Mouse (Mus musculus): ENCODE results near the gene Polr3f.

The Polr3f gene

DNA sequence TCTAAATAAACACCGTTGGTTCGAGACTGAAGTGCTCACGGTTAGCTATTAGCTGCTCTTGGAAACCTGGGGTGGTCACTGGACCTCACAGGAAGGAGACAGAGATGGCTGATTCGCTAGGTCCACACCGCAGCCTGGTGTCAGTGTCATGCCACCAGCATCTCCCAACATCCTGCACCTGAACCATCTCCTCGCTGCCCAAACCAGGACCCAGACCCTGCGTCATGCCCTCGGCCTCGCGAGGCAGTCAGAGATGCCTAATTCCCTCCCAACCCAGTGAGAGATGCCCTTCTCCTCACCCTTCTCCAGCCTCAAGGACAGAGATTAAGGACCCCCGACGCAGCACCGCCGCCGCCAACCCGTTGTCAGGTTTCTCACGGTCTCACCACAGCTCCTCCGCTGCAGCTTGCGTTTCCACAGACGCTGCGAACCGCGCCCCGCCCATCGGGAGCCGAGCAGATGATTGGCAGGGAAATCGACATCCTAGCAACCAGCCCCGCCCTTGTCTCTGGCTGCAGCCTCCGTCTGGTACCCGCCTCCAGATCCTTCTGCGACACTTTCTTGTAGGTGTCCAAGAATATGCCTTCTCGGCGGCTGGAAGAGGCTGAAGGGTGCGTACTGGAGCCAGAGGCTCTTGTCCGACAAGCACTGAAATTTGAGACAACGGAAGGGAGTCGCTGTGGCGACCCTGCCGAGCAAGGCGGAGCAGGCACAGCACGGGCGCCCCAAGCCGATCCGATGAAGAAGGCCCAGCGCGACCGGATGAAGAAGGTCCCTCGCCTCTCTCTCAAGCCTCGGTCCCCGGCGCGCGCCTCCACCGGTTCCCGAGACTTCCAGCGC is at the start of gene Polr3f, which contains the start of gene Dzank1:
Gene Polr3f, plus strand, starts transcription at position 738 of the 840 bp plus-strand sequence.
Gene Dzank1, minus strand, starts transcription at position 434 of the 840 bp plus-strand sequence.
- peak; percentile 98 for DNase-seq (ENCODE audit: low spot score in 2 of 2)

DNA sequence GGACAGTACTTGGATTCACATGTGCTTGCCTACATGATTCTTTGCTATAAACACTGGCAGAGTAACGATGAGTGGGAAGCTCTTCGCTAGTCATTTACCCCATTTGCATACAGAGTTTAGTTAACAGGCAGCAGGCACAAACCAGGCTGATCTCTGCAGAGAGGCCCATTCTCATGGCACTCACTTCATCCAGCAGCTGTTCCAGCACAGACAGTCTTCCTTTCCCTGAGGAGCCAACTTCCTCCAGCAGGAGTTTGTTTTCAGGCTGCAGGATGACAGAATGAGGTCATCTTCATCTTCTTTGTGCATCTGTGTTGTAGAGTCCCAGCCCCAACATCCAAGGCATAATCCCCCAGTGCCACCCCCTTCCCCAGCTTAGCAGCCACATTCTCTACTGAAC is 48.1 kb upstream of the Polr3f start:
- DNase-seq (ENCODE audit: low spot score in 2 of 2) = peak in 1 of 2 experiments; percentile 38

- DNase-seq (ENCODE audit: low spot score in 2 of 2) = peak in 1 of 2 experiments; percentile 30
Measured at GRCm38 (mm10) chr2:144484084-144484483, 43.4 kb upstream of the Polr3f start.

GRCm38 (mm10) chr2:144485439-144485838 is 42.1 kb upstream of the Polr3f start:
- DNase-seq (ENCODE audit: low spot score in 2 of 2) = no peak

GRCm38 (mm10) chr2:144487476-144487875 is 40.0 kb upstream of the Polr3f start:
- no peak for DNase-seq (ENCODE audit: low spot score in 2 of 2)

- DNase-seq (ENCODE audit: low spot score in 2 of 2) = no peak
Measured at GRCm38 (mm10) chr2:144489342-144489741, 38.2 kb upstream of the Polr3f start.

DNA sequence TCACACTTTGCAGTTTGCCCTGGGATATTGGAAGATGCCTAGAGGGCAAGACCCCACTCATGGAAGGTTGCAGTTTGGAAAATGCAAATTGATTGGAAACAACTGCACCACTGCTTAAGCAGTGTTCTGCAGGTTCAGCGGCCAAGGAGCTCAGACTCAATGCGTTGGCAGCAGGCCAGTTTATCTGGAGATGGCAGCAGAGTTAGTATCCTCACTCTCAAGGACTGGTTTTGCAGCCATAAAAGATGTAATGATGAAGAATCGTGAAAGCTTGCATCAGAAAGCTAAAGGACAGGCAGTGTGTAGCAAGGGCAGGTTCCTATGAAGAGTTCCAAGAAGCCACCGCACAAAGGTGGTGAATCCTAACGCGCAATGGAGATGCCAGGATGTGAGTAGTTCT is 25.4 kb upstream of the Polr3f start:
- no peak for DNase-seq (ENCODE audit: low spot score in 2 of 2)

GRCm38 (mm10) chr2:144514619-144515018 is 12.9 kb upstream of the Polr3f start:
- peak in 1 of 2 experiments; percentile 39 for DNase-seq (ENCODE audit: low spot score in 2 of 2)

GRCm38 (mm10) chr2:144519772-144520171 is 7.7 kb upstream of the Polr3f start:
- DNase-seq (ENCODE audit: low spot score in 2 of 2) = no peak

- DNase-seq (ENCODE audit: low spot score in 2 of 2) = peak; percentile 37 to 50
Measured at GRCm38 (mm10) chr2:144525856-144526255, 1.7 kb upstream of the Polr3f start.

GRCm38 (mm10) chr2:144527821-144528174 is 280 bp downstream of the Polr3f start:
- no peak for DNase-seq (ENCODE audit: low spot score in 2 of 2)

DNA sequence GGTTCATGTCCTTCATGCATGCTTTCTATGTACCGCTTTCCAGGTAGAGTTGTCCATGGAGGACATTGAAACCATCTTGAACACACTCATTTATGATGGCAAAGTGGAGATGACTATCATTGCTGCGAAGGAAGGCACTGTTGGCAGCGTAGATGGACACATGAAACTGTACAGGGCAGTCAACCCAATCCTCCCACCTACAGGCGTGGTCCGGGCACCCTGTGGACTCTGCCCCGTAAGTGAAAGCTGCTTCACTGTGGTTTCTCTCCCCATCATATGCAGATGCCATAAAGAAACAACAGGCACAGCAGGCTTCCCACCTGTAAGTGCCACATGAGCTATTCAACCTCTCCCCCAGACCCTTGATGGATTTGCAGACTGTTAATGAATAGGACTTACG is 9.6 kb downstream of the Polr3f start:
- no peak for DNase-seq (ENCODE audit: low spot score in 2 of 2)

DNA sequence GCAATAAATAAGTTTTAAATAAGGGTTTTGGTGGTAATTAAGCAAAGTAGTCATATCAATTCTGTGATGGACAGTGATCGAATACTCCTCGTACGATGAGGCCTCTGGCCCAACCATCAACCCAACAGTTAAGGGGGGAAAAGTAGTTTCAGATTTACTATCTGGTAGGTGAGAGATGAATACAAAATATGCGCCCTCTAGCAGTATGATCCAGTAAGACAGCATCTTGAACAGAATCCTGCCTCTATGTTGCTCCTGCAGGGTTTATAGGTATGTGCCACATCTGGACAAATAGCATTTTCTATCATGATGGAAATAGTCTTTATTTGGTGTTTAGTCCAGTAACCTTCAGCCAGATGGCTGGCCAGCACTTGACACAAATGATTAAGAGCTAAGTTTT is 13.7 kb downstream of the Polr3f start:
- no peak for DNase-seq (ENCODE audit: low spot score in 2 of 2)

DNA sequence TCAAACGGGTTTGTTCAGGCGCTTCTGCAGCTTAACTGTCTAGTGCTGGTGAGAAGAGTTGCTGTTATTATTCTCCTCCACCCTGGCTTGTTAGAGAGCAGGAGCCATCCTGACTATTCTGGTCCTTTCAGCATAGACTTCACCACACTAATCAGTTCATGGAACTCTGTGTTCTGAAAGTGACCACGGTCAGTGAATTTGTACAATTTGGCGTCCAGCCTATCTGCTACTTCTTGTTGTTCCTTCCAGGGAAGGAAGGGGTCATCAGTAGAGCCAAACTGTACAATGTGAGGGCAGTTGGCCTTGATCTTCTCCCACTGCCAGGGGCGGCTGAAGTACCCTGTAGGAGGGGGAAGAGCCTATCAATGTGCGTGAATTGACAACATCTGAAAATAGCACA is 16.2 kb downstream of the Polr3f start:
- no peak for DNase-seq (ENCODE audit: low spot score in 2 of 2)

DNA sequence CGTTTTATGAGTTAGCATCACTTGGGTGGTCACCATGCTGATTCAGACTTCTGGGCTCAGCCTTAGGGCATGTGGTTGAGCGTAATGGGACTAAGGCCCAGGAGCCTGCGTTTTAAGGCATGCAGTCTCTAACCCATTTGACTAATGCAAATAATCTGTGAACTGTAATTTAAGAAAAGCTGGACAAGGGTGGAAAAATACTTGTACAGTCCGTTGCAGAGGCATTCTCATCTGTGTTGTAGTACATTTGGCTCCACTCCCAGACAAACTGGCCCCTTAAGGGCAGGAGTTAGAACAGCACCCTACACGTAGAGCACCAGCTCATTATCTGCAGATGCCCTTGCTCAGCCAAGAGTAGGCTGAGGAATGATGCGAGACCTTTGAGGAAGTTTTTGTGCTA is 17.1 kb downstream of the Polr3f start:
- DNase-seq (ENCODE audit: low spot score in 2 of 2) = no peak

DNA sequence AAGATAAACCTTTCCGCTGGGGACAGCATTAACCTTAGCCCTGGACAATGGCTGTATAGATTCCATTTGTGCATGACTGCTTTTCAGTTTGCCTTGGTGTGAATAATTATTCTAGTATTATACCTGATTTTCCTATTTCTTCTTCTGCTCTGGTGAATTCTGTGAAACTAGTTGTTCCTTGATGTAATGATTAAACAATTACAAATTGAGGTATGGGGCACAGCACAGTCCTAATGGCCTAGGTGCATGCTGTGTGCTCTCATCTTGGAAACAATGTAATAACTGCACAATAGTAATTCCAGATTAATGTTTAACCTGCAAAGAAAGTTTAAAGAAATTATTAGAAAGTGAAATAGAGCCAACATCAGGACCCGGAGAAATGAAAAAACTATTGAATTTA is 17.5 kb downstream of the Polr3f start:
- no peak for DNase-seq (ENCODE audit: low spot score in 2 of 2)

GRCm38 (mm10) chr2:144545481-144545880 is 18.0 kb downstream of the Polr3f start:
- DNase-seq (ENCODE audit: low spot score in 2 of 2) = no peak

- DNase-seq (ENCODE audit: low spot score in 2 of 2) = no peak
Measured at GRCm38 (mm10) chr2:144547559-144547958, 20.0 kb downstream of the Polr3f start.

GRCm38 (mm10) chr2:144550529-144550928 is 23.0 kb downstream of the Polr3f start, which contains the start of gene Rbbp9:
TSS of gene Rbbp9 (minus strand) at chr2:144550869.
- peak; percentile 82 to 89 for DNase-seq (ENCODE audit: low spot score in 2 of 2)

DNA sequence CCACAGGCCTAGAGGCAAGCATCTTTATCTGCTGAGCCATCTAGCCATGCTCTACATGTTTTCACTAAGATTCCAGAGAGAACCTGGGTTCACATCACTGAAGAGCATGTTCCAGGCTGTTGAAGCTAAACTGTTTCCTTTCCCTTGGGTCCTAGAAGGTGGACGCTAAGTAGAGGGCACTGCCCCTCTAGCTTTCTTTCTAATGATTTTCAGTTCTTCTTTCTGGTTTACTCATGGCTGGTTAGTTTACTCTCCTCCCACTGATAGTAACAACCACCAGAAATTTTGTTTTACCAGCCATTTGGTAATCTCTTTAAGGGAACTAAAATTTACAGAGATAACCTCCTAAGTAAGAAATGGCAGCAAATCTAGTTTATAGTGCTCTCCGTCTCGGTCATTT is 26.4 kb downstream of the Polr3f start:
- no peak for DNase-seq (ENCODE audit: low spot score in 2 of 2)

DNA sequence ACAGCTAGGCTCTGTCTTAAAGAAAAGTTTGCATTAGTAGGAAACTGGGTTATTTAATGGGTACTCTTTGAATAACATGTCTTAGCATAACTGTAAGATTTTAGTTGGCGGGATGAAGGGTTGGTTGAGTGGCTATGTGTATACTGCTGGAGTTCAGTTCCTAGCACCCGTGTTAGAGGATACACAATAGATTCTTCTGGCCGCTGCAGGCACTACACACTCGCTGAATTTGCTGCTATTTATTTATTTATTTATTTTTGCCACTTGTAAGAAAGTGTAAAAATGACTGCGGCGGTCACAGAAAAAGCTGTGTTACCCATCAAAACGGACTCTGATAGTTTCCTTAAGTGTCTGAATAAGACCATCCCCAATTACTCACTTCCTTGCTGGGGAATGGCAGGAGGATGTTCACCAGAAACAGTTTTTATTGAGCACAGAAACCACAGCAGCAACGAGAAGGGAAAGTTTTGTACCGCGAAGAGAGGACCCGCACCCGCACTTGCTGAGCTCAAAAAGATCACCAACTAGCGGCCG is 27.8 kb downstream of the Polr3f start:
- DNase-seq (ENCODE audit: low spot score in 2 of 2) = no peak

DNA sequence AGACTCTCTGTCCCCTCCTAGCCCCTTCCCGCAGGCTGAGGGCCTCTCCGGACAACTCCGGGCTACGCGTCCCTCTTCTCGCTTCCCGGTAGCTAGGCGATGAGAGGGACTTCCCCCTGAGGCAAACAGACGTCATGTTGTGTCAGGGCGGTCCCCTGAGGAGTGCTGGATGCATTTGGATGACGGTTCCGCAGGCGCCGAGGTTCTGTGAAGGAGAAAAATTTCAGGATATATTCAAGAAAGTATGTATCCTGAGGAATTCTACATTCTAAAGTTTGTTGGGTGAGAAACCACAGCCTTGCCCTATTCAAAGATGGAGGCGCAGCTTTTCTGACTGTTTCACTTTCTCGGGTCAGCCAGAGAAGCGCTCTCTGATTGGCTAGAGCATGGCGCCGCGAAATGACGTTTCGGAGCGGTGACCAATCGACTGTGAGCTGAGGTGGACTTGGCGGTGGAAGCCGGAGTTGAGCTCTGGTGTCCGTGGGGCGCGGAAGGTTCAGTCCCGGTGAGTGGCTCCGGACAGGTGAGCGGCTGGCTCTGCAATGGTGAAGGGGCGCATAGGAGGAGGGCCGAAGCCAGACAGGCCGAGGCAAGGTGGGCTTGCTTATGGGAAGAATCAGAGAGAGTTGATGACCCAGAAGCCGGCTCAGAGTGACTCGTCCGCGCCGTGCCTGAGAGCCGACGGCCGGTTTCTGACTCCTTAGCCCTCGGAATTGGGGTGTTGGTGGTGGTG is 28.5 kb downstream of the Polr3f start, which contains the start of gene Sec23b:
Gene Sec23b, plus strand, starts transcription at position 410 of the 733 bp plus-strand sequence.
- peak; percentile 98 to 99 for DNase-seq (ENCODE audit: low spot score in 2 of 2)

All from right cerebral cortex, postnatal 10 days (tissue).